Mouse (Mus musculus) spleen, adult 2 months (tissue): Measurements from ENCODE around the gene Nrp1.

Experiments
- CTCF ChIP-seq: fragments of 200-500 bp; IDR thresholded peaks from 2 replicates; pipeline ENCODE4 v1.5.1; 2011; ENCODE audit warnings: mild to moderate bottlenecking, inconsistent platforms; ENCODE audit not compliant: insufficient read depth, insufficient read length, insufficient replicate concordance; ENCODE audit errors: extremely low read depth
- POLR2A ChIP-seq: fragments of 200-500 bp; IDR thresholded peaks from 2 replicates; pipeline ENCODE4 v1.6.1; 2011; ENCODE audit warnings: low read depth, low read length, inconsistent platforms

GRCm38 (mm10) chr8:128466681-128467430 lies 108.5 kb downstream of the Nrp1 start:
- TF ChIP-seq CTCF (no peak), POLR2A (no peak)
